Mouse (Mus musculus) spleen, embryonic (tissue): ENCODE measurements around the gene Nfx1.

Source experiments
- CTCF ChIA-PET: fragments of 350-600 bp; sonication (Branson Sonifier 250); formaldehyde crosslinking; loops from one replicate; lab custom pipeline; 2022; lab: Charles Lee

Nfx1 gene

DNA sequence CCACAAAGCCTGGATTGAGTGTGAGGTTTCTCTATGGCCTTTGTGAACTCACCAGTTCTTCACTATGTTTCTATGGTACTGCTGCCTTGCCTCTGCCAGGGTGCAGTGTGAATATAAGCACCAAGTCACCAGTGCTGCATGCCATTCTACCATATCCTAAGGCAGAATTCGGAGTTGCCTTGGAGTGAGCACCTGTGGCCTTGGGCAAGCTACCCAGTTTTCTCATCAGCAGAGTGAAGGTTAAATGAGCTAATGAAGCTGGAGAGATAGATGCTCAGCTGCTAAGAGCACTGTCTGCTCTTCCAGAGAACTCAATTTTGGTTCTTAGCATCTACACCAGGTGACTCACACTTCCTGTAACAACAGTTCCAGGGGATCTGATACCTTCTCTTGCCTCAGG lies 3.3 kb downstream of the Nfx1 start:
- CTCF ChIA-PET, result no interaction called here

DNA sequence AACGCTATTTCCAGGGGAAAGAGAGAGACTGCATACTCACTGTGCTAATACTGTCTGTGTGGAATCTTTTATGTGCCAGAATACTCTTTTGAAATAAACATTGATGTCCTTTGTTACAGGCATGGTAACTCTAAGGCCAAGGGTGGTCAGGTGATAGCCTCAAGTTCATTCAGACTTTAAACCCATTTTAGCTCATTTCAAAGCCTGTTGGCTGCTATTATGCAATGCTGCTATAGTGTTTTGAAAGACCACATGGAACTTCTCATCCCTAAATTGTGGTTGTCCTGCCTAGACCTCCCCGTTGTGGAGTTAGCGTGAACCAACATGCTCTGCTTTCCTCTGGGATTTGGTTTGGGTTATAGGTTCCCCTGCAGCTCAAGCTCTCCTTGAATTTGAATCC lies 5.0 kb downstream of the Nfx1 start:
- CTCF ChIA-PET, result no interaction called here

DNA sequence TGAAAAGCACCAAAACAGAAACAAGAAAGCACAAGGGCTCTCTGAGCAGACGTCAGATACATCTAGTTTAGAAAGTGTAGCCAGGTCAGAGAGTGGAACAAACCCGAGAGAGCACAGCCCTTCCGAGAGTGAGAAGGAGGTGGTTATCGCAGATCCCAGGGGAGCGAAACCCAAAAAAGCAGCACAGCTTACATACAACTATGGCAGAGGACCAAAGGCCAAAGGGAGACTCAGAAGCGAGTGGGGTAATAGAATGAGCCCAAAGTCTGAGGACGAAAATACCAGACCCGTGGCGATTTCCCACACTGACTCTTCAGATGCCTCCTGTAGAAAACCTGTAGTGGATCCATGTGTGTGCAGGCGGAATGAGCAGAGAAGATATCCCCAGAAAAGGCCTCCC lies 5.9 kb downstream of the Nfx1 start:
- CTCF ChIA-PET, result no interaction called here

DNA sequence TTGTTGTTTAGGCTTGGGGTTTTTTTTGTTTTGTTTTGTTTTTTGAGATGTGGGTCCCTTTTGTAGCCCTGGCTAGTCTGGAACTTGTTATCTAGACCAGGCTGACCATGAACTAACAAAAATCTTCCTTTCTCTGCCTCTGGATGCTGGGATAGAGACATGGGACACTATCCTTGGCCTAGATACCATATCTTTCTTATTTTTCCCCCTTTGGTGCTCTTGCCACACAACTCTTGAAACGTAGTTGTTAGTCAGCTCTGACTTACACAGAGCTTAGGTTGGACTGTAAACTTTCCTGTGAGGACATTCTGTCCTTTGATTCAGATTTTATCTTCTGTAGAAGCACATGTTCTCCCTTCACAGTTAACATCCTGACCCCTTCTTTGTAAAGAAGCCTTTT lies 8.7 kb downstream of the Nfx1 start:
- CTCF ChIA-PET, result no interaction called here

DNA sequence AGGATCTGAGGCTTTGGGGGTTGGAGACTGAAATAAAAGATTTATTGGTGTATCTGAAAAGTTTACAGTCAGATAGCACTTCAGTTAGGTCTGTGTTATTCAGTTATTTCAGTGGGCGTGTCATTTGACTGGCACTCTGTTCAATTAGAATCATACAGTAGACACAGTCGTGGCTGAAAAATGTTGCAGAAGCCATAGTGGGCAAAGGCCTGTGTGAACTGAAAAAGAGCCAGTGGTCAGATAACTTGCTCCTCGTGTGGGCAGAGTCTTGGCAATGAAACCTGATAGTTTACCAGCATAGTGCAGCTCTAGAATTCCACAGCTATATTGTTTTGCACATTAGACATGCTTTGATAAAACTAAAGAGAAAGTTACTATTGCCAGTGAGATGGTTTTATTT lies 11.8 kb downstream of the Nfx1 start:
- CTCF ChIA-PET, result no interaction called here

DNA sequence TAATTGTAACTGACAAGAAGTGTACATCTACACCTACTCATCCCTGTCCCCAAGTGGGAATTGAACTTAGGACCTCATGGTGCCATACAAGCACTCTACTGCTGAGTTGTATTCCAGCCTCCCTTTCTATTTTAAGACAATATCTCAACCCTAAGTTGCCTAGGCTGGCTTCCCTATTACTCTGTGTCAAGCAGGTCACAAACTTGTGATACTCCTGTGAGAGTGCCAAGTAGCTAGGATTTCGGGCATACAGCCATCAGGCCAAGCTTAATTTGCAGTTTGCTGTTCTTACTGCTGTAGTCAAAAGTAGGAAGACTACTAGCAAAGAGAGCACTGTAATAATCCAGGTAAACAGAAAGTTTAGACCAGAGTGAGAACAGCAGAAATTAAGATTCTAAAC lies 13.0 kb downstream of the Nfx1 start:
- CTCF ChIA-PET, result no interaction called here

DNA sequence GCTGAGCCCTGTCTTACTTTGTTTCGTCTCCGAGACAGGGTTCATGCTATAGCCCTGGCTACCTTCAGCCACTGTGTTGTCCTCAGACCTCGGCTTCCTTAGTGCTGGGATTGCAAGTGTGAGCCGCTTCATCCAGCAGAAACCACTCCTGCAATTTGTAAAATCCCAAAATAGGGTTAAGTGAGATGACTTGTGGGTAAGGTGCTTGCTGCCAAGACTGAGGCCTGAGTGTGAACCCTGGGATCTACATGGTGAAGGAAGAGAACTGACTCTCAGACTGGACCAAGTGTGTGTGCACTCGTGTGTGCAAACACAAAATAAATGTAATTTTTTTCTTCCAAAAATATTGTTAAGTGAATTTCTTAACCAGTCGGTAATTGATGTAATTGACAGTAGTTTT lies 18.9 kb downstream of the Nfx1 start:
- CTCF ChIA-PET, result no interaction called here

DNA sequence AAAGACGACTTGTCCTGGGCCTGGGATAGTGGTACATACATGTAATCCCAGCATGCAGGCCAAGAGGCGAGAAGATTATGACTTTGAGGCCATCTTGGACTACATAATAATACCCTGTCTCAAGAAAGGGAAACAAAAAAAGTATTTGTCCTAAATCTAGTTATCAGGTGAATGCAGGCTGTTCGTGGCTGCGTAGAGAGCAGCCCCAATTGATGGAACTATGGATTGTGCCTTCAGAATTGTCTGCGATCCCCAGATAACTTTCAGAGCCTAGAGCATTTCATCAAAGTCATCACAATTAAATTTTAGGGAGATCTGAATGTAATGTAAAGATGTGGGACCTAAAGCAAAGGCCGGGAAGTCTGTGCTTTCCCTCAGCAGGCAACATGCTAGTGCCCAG lies 25.6 kb downstream of the Nfx1 start:
- CTCF ChIA-PET, result no interaction called here

DNA sequence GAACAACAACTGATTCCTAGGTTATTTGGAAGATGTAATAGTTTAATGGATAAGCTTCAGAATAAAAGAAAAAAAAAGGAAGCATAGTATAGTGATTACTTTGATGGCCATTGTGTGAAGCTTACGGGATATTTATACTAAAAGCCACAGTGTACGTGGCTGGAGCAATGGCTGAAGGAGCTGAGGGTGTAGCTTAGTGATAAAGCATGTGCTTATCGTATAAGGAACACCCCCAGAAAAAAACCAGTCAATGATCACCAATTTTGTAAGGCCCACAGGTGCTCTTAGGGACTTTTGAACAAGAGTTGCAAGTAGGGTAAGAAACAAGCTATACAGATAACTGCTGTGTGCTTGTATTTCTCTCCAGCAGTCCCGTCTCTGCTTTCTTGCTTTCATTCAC lies 27.2 kb downstream of the Nfx1 start:
- CTCF ChIA-PET, result no interaction called here

DNA sequence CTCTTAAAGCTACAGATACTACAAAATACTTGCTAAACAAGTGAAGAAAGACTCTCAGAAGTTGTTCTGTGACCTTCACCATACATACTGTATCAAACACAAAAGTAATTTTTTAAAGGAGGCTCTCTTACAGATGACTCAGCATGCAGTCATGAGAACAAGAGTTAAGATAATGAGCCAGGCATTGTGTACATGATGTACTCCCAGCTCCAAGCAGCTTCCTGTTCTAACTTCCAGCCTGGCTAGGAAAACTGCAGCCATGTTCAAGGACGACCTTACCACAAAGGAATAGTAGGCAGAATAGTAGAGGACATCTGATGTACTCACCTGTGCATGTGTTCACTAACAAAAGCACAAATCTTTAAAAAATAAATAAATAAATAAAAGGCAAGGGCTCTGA lies 29.6 kb downstream of the Nfx1 start:
- CTCF ChIA-PET, result no interaction called here

DNA sequence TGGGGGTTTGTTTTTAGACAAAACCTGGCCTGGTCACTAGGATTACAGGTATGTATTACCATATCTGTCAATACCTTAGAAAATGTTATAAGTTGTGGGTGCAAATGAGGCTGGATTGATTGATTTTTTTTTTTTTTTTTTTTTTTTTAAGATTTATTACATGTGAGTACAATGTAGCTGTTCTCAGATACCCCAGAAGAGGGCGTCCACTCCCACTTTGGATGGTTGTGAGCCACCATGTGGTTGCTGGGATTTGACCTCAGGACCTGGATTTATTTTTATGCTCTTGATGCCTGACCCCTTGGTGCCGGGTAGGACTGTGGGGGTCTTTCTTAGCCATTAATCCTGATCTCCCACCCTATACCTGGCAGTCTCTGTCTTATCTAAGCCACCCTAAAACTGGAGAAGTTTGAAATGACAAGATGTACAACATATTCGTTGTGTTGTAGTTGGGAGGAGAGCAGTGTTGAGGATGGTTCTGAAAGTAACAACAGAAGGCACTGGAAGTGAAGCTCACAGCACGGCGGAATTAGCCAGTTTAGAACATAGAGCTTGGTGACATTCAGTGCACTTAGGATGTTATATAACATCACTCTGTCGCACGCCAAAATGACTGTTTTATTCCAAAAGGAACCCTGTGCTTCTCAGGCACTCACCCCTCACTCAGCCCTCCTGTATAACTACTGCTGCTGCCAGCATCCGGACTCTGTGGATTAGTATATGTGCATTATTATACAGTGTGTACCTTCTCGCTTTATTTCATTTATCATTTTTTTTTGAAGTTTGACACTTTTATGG lies 30.3 kb downstream of the Nfx1 start:
- CTCF ChIA-PET, result interaction anchor here (0.7 kb wide), 1 partner anchor 26 kb away, joined by 4 read pairs; no protein-coding TSS in a partner anchor

DNA sequence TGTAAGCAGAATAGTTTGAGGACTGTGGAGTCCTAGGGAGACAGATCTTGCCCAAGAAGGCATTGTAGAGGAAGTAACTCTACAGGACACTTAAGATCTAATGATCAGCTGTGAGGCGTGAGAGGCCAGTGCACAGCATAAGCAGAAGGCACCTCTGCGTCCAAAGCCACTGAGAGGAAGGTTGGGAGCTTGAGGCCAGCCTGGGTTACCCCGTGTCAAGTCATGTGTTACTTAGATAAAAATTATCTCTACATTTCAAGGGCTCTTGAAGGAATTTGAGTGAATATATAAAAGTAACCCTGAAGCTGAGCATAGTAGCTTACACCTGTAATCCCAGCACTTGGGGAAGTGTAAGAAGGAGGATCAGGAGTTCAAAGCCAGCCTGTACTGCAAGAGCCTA lies 42.6 kb downstream of the Nfx1 start:
- CTCF ChIA-PET, result no interaction called here

DNA sequence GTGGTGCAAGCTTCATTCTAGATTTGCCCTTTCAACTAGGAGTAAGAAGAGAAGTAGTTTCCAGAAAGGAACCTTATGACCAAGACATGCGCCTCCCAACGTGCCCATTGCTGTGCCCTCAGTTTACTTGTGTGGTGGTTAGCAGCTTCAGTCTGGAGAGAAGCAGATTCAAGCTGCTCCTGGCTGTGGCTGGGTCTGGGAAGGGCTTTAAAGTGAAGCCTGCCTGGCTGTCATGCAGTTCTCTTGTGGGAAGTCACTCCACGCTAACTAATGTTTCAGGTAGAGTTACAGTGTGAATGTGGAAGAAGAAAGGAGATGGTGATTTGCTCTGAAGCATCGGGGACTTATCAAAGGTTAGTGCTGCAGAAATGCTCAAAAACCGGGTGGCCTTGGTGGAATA lies 45.1 kb downstream of the Nfx1 start:
- CTCF ChIA-PET, result no interaction called here

DNA sequence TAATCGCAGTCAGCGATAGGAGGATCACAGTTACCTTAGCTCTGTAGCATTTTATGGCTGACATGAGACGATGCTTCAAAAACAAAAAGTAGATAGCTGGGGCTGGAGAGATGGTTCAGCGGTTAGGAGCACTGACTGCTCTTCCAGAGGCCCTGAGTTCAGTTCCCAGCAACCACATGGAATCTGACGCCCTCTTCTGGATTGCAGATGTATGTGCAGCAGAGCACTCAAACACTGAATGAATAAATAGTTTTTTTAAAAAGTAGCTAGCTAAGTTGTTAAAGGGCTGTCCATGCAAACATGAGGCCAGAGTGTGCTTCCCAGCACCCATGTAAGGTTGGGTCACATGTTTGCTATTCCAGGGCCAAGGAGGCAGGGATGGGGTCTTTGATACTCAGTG lies 50.4 kb downstream of the Nfx1 start:
- CTCF ChIA-PET, result no interaction called here

DNA sequence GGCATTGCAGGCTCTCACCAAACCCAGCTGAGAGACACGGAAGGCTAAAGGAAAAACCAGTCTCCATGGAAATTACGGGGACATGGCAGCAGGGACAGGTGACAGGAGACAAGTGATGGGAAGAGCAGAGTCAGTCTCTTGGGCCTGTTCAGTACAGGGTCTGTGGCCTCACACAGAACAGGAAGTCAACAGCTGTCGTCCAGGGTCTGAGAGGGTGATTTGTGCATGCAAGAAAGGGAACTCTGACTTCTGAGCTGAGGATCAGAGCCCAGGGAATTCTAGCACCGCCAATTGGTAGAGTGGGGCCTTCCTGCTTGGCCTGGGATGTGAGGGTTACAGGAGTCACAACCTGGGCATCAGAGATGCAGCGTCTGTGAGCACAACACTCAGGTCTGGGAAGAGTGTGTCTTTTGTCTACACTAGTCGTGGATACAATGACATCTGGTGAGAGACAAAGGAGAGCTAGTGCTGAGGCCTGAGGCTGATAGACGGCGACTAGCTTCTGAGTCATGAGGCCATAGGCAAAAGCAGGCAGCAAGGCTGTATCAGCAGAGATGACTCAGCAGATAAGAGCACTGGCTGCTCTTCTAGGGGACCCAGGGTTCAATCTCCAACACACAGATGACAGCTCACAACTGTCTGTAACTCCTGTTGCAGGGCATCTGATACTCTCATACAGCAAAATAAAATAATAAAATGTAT lies 55.5 kb downstream of the Nfx1 start:
- CTCF ChIA-PET, result interaction anchor here (1.1 kb wide), 1 partner anchor 159 kb away, joined by 3 read pairs; no protein-coding TSS in a partner anchor

DNA sequence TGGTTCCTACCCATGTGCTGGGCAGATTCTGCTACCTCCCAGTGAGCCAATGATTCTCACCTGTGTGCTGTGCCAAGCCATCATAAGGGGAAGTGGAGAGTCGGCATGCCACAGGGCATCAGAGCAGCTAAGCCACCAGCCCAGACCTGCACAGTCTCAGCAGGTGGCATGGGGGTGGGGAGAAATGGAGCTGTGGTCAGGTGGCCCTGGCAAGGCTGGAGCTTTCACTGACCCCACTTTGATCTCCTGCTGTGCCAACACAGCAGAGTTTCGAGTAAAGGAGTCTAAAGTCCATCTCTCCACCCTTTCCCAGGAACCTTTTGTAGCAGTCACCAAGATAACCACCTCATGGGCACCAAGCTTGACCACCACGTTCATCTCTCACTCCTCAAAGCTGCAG lies 57.2 kb downstream of the Nfx1 start:
- CTCF ChIA-PET, result no interaction called here

DNA sequence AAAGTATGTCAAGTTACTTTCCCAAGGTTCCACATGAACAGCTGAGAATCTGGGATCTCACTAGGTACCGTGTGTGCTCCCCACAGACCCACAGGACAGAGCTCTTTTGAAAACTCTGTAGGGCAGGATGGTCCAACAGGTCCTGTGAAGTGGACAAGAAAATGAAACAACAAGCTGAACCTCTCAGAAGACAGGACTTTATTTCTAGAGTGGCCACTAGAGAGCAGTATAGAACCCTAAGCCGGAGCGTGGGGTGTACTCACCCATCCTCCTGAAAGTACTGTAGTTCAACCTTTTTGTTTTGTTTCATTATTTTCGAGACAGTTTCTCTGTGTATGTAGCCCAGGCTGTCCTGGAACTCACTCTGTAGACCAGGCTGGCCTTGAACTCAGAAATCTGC lies 57.6 kb downstream of the Nfx1 start:
- CTCF ChIA-PET, result no interaction called here

DNA sequence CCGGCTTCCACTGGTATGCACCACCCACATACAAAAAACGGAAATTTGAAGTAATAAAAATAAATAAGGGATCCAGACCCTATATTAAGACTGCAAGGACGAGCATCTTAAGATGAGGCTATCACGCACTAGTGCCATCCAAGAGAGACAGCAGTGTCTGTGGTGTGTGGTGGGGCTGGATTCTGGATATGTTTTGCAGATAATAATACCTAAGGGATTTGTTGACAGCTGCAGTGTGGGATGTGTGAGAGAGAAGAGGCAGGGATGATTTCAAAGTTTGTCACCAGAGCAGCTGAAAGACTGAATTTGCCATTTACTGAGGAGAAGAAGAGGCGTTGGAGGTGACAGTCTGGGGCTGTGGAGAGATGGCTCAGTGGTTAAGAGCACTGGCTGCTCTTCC lies 58.7 kb downstream of the Nfx1 start:
- CTCF ChIA-PET, result no interaction called here

DNA sequence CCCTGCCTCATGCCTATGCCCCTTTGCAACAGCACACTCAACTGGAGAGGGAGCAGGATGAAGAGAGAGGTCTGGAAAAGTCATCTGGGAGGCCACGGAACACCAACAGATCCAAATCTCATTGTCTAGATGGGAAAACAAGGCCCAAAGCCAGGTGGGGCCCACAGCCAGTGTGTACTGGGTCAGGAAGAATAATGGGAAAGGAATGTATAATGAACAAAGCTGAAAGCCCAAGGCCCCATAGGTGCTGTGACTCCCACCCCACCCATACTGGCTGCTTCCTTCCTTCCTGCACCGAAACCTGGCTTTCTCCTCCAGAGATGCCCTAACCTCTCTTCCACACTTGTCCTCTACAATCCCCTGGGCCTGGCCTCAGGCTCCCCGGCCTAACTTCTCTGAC lies 60.5 kb downstream of the Nfx1 start:
- CTCF ChIA-PET, result no interaction called here

DNA sequence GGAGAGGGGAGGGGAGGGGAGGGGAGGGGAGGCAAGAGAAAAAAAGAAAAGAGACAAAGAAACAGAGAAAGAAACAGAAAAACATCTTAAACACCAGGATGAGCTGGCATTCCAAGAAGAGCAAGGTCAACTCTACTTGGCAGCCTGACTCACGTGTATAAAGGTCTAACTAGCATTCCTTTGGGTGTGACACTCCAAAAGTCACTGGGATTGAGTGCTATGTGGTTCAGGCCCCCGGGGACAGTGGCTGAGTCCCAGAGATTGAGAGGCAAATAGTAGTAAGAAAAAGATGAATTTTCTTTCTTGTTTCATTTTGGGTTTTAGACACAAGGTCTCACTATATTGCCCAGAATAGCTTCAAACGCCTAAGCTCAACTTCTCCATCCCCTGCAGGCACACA lies 67.2 kb downstream of the Nfx1 start:
- CTCF ChIA-PET, result interaction anchor here (0.7 kb wide), 1 partner anchor 68 kb away, joined by 3 read pairs; no protein-coding TSS in a partner anchor

DNA sequence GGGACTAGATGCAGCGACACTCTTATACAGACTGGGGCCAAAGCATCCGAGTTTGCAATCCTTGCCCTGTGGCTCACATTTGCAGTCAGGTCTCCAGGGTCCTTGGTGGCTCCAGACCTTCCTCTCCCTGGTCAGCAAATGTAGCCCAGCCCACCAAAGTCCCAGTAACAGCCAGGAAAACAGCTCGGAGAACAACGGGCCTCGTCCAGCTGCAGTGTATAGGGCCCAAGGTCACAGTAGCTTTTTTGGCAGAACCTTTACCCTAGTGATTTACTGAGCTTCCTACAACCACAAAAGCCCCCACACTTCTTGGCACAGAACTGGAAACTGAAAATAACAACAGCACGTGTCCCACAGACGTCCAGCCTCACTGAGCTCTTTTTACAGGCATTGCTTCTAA lies 70.3 kb downstream of the Nfx1 start:
- CTCF ChIA-PET, result no interaction called here

DNA sequence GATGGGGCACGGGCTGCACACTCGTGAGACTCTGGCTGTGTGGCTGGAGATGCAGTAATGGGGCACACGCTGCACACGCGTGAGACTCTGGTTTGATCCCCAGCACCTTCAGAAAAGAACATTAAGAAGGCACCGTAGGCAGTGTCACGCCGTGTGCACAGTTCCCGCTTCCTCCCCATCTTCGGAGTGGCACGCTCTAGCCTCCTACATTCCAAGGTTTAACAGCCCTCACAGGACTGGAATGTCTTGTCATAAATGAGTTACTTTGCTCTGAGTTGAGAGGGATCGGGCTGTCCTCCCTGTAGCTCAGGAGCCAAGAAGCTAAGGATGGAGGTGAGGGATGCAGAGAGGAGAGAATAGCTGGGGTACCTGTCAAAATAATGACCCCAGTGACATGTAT lies 72.2 kb downstream of the Nfx1 start:
- CTCF ChIA-PET, result no interaction called here

DNA sequence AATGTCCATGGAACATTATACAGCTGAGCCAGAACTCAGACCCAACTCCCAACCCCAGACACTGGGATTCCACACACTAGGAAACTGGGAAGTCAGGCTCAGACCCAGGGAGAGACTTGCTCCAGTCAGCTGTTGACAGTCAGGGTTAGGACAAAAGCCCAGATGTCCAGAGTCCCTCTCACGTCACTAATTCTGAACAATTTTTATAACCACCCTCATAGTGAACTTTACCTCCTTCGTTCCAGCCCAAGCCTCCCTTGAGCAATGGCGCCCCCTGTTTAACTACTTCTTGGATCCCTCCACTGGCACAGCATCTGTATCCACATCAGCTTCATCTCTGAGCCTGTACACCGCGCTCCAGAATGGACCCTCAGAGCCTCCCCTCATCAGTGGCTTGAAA lies 73.3 kb downstream of the Nfx1 start:
- CTCF ChIA-PET, result no interaction called here
